Mouse (Mus musculus) midbrain, embryonic 15.5 days (tissue): ENCODE results near the gene Zfp952. TPM values are rescaled to one million over a fixed set of nuclear protein-coding genes. Genes with fewer than 3 reads are reported as not detected.

Experiments used
- ATAC-seq: fragments of 200-750 bp; cut with Nextera tagmentation; replicated peaks from 2 replicates; pipeline ENCODE4 v1.8.0; 2017; ENCODE audit warnings: moderate TSS enrichment
- H3K27ac ChIP-seq: fragments of 300-500 bp; sonication (generic); 2 replicates; pipeline ENCODE4 v1.5.1; 2015; ENCODE audit warnings: mild to moderate bottlenecking, inconsistent platforms
- H3K27me3 ChIP-seq: fragments of 300-500 bp; sonication (generic); replicated peaks from 2 replicates; pipeline ENCODE4 v1.6.1; 2015; ENCODE audit warnings: inconsistent platforms
- H3K36me3 ChIP-seq: fragments of 300-500 bp; sonication (generic); replicated peaks from 2 replicates; pipeline ENCODE4 v1.6.1; 2015; ENCODE audit warnings: inconsistent platforms
- H3K4me1 ChIP-seq: fragments of 300-500 bp; sonication (generic); 2 replicates; pipeline ENCODE4 v1.6.1; 2015; ENCODE audit warnings: inconsistent platforms
- H3K4me2 ChIP-seq: fragments of 300-500 bp; sonication (generic); 2 replicates; pipeline ENCODE4 v1.6.1; 2015; ENCODE audit warnings: inconsistent platforms, mild to moderate bottlenecking, moderate library complexity
- H3K4me3 ChIP-seq: fragments of 300-500 bp; sonication (generic); 2 replicates; pipeline ENCODE4 v1.5.1; 2015; ENCODE audit warnings: mild to moderate bottlenecking, inconsistent platforms
- H3K9ac ChIP-seq: fragments of 300-500 bp; sonication (generic); 2 replicates; pipeline ENCODE4 v1.6.1; 2015; ENCODE audit warnings: mild to moderate bottlenecking, inconsistent platforms
- H3K9me3 ChIP-seq: fragments of 300-500 bp; sonication (generic); 2 replicates; pipeline ENCODE4 v1.6.1; 2016; ENCODE audit warnings: inconsistent platforms
- WGBS: fragments of 180-500 bp; shearing (Covaris S2); methylation state at CpG from one replicate; pipeline ENCODE4 v1.1.7; 2015; ENCODE audit warnings: mixed read lengths; 5-methylcytosine and 5-hydroxymethylcytosine counted together
- polyA plus RNA-seq: library from polyadenylated mRNA; unstranded; fragments of >200 nt; fragmentation: Nextera tagmentation; extraction: Ambion mirVana; gene quantifications from 2 replicates; pipeline ENCODE4 v1.2.1, GENCODE M21; 2015

Gene Zfp952
- polyA plus RNA-seq, result 23.6 and 24.0 TPM in 2 replicates

GRCm38 (mm10) chr17:32992699-32993474 is at the start of gene Zfp952:
TSS of gene Zfp952 (plus strand) at chr17:32993129.
- Histone ChIP-seq H3K4me2 (peak within 1 kb of the TSS; percentile 88), H3K9me3 (no peaks in the 10 kb centered on the region), H3K27ac (peak within 1 kb of the TSS; percentile 84), H3K4me1 (peaks cover 18% of the 10 kb centered on the region), H3K9ac (peak within 1 kb of the TSS; percentile 69), H3K27me3 (no peaks in the 10 kb centered on the region), H3K4me3 (peak within 1 kb of the TSS; percentile 80), H3K36me3 (peaks cover 8% of the 10 kb centered on the region; the same call in 1 of the 2 replicates)
- WGBS, result under 1% methylated on average over 21 of the region's 21 CpGs
- ATAC-seq, result peak; percentile 98

DNA sequence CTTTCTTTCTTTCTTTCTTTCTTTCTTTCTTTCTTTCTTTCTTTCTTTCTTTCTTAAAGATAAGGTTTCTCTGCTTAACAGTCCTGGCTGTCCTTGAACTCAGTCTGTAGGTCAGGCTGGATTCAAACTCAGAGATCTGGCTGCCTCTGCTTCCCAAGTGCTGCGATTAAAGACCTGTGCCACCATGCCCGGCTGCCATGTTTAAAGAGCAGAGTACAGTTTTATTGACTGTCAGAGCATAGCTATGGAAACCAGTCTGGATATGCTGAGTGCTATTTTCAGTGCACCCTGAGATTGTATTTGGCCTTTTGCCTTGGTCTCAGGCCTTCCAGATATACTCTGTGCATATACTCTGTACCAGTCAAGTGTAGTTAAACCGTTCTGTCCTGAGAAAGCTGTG is 49.3 kb upstream of the Zfp952 start:
- no peak overlapping the region for H3K27ac ChIP-seq
- H3K4me3 ChIP-seq, result no peak overlapping the region
- WGBS, result 94% methylated on average over 3 of the region's 3 CpGs
- ATAC-seq, result no peak
- H3K4me1 ChIP-seq, result peaks cover 6% of the 10 kb centered on the region; the same call in 1 of the 2 replicates
- no peaks in the 10 kb centered on the region; the same call in 1 of the 2 replicates for H3K27me3 ChIP-seq
- no peaks in the 10 kb centered on the region for H3K36me3 ChIP-seq
- no peak overlapping the region for H3K4me2 ChIP-seq
- no peak overlapping the region for H3K9ac ChIP-seq
- H3K9me3 ChIP-seq, result no peaks in the 10 kb centered on the region

- H3K36me3 ChIP-seq, result no peaks in the 10 kb centered on the region
These were observed 48.4 kb upstream of the Zfp952 start for GRCm38 (mm10) chr17:32944402-32945035.

GRCm38 (mm10) chr17:32946716-32947115 is 46.2 kb upstream of the Zfp952 start:
- no peaks in the 10 kb centered on the region for H3K36me3 ChIP-seq
- no peaks in the 10 kb centered on the region for H3K27me3 ChIP-seq
- H3K9me3 ChIP-seq, result no peaks in the 10 kb centered on the region
- 65% methylated on average over 9 of the region's 9 CpGs for WGBS
- peak overlapping the region; percentile 10; the same call in 1 of the 2 replicates for H3K27ac ChIP-seq
- peak overlapping the region; percentile 41 for H3K4me3 ChIP-seq
- peak overlapping the region; percentile 34; the same call in 1 of the 2 replicates for H3K9ac ChIP-seq
- ATAC-seq, result no peak
- H3K4me2 ChIP-seq, result peak overlapping the region; percentile 56
- H3K4me1 ChIP-seq, result peaks cover 6% of the 10 kb centered on the region; the same call in 1 of the 2 replicates

More at GRCm38 (mm10) chr17:32944402-32945035, 48.4 kb upstream of the Zfp952 start:
- no peak for ATAC-seq
- Histone ChIP-seq H3K9ac (no peak overlapping the region), H3K27me3 (no peaks in the 10 kb centered on the region), H3K9me3 (no peaks in the 10 kb centered on the region), H3K27ac (no peak overlapping the region), H3K4me3 (no peak overlapping the region), H3K4me1 (peaks cover 6% of the 10 kb centered on the region; the same call in 1 of the 2 replicates), H3K4me2 (no peak overlapping the region)
- 71% methylated on average over 3 of the region's 3 CpGs for WGBS

GRCm38 (mm10) chr17:32947215-32947914 is 45.6 kb upstream of the Zfp952 start, which contains the start of gene Cyp4f13:
TSS of gene Cyp4f13 (minus strand) at chr17:32947402.
- Histone ChIP-seq H3K4me2 (peak within 1 kb of the TSS; percentile 56), H3K4me3 (peak within 1 kb of the TSS; percentile 41), H3K4me1 (peaks cover 6% of the 10 kb centered on the region; the same call in 1 of the 2 replicates), H3K36me3 (no peaks in the 10 kb centered on the region), H3K9me3 (no peaks in the 10 kb centered on the region), H3K27me3 (no peaks in the 10 kb centered on the region), H3K27ac (peak within 1 kb of the TSS; percentile 10), H3K9ac (peak within 1 kb of the TSS; percentile 34; the same call in 1 of the 2 replicates)
- peak; percentile 94 for ATAC-seq
- WGBS, result 46% methylated on average over 12 of the region's 12 CpGs

DNA sequence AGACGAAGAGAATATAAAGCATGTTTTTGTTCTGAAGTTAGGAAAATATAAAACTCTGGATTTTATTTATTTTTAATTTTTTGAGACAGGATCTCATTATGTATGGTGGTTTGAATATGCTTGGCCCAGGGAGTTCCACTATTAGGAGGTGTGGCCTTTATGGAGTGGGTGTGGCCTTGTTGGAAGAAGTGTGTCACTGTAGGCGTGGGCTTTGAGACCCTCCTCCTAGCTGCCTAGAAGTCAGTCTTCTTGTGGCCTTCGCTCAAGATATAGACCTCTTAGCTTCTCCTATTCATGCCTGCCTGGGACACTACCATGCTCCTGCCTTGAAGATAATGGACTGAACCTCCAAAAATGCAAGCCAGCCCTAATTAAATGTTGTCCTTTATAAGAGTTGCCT is 42.8 kb upstream of the Zfp952 start:
- no peak overlapping the region for H3K4me2 ChIP-seq
- no peak overlapping the region for H3K4me3 ChIP-seq
- H3K9me3 ChIP-seq, result no peaks in the 10 kb centered on the region
- H3K36me3 ChIP-seq, result no peaks in the 10 kb centered on the region
- no peak for ATAC-seq
- H3K27me3 ChIP-seq, result no peaks in the 10 kb centered on the region
- H3K27ac ChIP-seq, result no peak overlapping the region
- 94% methylated on average over 3 of the region's 3 CpGs for WGBS
- peaks cover 6% of the 10 kb centered on the region; the same call in 1 of the 2 replicates for H3K4me1 ChIP-seq
- no peak overlapping the region for H3K9ac ChIP-seq

- Histone ChIP-seq H3K4me3 (no peak overlapping the region), H3K27me3 (no peaks in the 10 kb centered on the region), H3K4me1 (peaks cover 6% of the 10 kb centered on the region; the same call in 1 of the 2 replicates), H3K36me3 (no peaks in the 10 kb centered on the region), H3K9ac (no peak overlapping the region), H3K27ac (no peak overlapping the region), H3K4me2 (no peak overlapping the region), H3K9me3 (no peaks in the 10 kb centered on the region)
- WGBS, result 84% methylated on average over 11 of the region's 11 CpGs
- ATAC-seq, result no peak
These were observed 41.9 kb upstream of the Zfp952 start for GRCm38 (mm10) chr17:32951006-32951405.

- Histone ChIP-seq H3K4me2 (no peak overlapping the region), H3K27me3 (no peaks in the 10 kb centered on the region), H3K9ac (no peak overlapping the region), H3K9me3 (no peaks in the 10 kb centered on the region), H3K36me3 (no peaks in the 10 kb centered on the region), H3K4me1 (peaks cover 4% of the 10 kb centered on the region; the same call in 1 of the 2 replicates), H3K4me3 (no peak overlapping the region), H3K27ac (no peak overlapping the region)
- no peak for ATAC-seq
- 33% methylated on average over 16 of the region's 16 CpGs for WGBS
These were observed 41.5 kb upstream of the Zfp952 start for GRCm38 (mm10) chr17:32951441-32951840.

- Histone ChIP-seq H3K9ac (peak overlapping the region; percentile 34), H3K4me2 (peak overlapping the region; percentile 79), H3K27ac (peak overlapping the region; percentile 26; the same call in 1 of the 2 replicates), H3K4me1 (peaks cover 18% of the 10 kb centered on the region), H3K27me3 (no peaks in the 10 kb centered on the region), H3K9me3 (no peaks in the 10 kb centered on the region), H3K4me3 (peak overlapping the region; percentile 52), H3K36me3 (no peaks in the 10 kb centered on the region)
- ATAC-seq, result peak; percentile 79
- under 1% methylated on average over 14 of the region's 14 CpGs for WGBS
These were observed 27.7 kb upstream of the Zfp952 start for GRCm38 (mm10) chr17:32965253-32965622.

- no peaks in the 10 kb centered on the region for H3K9me3 ChIP-seq
- H3K27ac ChIP-seq, result peak within 1 kb of the TSS; percentile 45
- peak; percentile 100 for ATAC-seq
- H3K4me3 ChIP-seq, result peak within 1 kb of the TSS; percentile 52
- peaks cover 18% of the 10 kb centered on the region for H3K4me1 ChIP-seq
- H3K9ac ChIP-seq, result peak within 1 kb of the TSS; percentile 34
- no peaks in the 10 kb centered on the region for H3K36me3 ChIP-seq
- peak within 1 kb of the TSS; percentile 79 for H3K4me2 ChIP-seq
- no peaks in the 10 kb centered on the region for H3K27me3 ChIP-seq
- under 1% methylated on average over 33 of the region's 33 CpGs for WGBS
These were observed 27.2 kb upstream of the Zfp952 start, which contains the start of gene Zfp472 for GRCm38 (mm10) chr17:32965623-32966290. TSS of gene Zfp472 (plus strand) at chr17:32965814.

GRCm38 (mm10) chr17:32981361-32981760 is 11.6 kb upstream of the Zfp952 start:
- Histone ChIP-seq H3K4me2 (no peak overlapping the region), H3K27ac (no peak overlapping the region), H3K4me1 (no peaks in the 10 kb centered on the region), H3K36me3 (peaks cover 28% of the 10 kb centered on the region), H3K4me3 (no peak overlapping the region), H3K9ac (no peak overlapping the region), H3K27me3 (no peaks in the 10 kb centered on the region), H3K9me3 (no peaks in the 10 kb centered on the region)
- 96% methylated on average over 4 of the region's 4 CpGs for WGBS
- ATAC-seq, result no peak
